Mouse (Mus musculus): ENCODE measurements around the gene Mmp19.

DNA sequence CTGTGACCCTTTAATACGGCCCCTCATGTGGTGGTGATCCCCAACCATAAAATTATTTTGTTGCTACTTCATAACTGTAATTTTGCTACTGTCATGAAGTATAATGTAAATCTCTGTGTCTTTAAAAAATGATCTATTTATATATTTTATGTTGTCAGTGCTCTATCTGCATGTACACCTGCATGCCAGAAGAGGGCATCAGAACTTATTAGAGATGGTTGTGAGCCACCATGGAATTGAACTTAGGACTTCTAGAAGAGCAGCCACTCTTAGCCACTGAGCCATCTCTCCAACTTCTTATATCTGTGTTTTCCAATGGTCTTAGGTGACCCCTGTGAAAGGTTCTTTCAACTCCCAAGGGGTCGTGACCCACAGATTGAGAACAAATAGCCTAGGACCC, 17.8 kb upstream of the Mmp19 start:
- TF ChIP-seq GATA1 (IDR thresholded peaks at IDR 0.05; ENCODE audit: low read length) (no peak), TAL1 (IDR thresholded peaks at IDR 0.05; ENCODE audit: low read length) (no peak)

Data from erythroblast, embryonic 14.5 days (primary cell).